Mouse (Mus musculus) urinary bladder, adult 18-20 months (tissue): ENCODE measurements around the gene Tgfb2.

ENCODE experiments used
- DNase-seq, 2 experiments: peaks; one replicate each; pipeline ENCODE4 v3.0.0; 2022; ENCODE audit warnings: low spot score in 2 of 2, mixed read lengths in 2 of 2

Gene Tgfb2

GRCm38 (mm10) chr1:186702391-186703255 lies 3.2 kb downstream of the Tgfb2 start:
- peak in 1 of 2 experiments; percentile 5 for DNase-seq

GRCm38 (mm10) chr1:186701206-186701905 lies 4.4 kb downstream of the Tgfb2 start:
- DNase-seq, result no peak

GRCm38 (mm10) chr1:186700496-186700895 lies 5.3 kb downstream of the Tgfb2 start:
- DNase-seq, result no peak

GRCm38 (mm10) chr1:186698583-186699338 lies 7.0 kb downstream of the Tgfb2 start:
- no peak for DNase-seq

GRCm38 (mm10) chr1:186696231-186696630 lies 9.6 kb downstream of the Tgfb2 start:
- no peak for DNase-seq

- DNase-seq, result peak in 1 of 2 experiments; percentile 17
These were observed 10.4 kb downstream of the Tgfb2 start for GRCm38 (mm10) chr1:186695361-186695760.

GRCm38 (mm10) chr1:186692370-186692769 lies 13.4 kb downstream of the Tgfb2 start:
- DNase-seq, result no peak

GRCm38 (mm10) chr1:186691708-186692107 lies 14.1 kb downstream of the Tgfb2 start:
- DNase-seq, result no peak

GRCm38 (mm10) chr1:186684041-186684440 lies 21.7 kb downstream of the Tgfb2 start:
- no peak for DNase-seq

- no peak for DNase-seq
These were observed 23.2 kb downstream of the Tgfb2 start for GRCm38 (mm10) chr1:186682606-186683005.

- DNase-seq, result no peak
These were observed 28.2 kb downstream of the Tgfb2 start for GRCm38 (mm10) chr1:186677614-186678013.

GRCm38 (mm10) chr1:186676199-186676598 lies 29.6 kb downstream of the Tgfb2 start:
- no peak for DNase-seq

- DNase-seq, result no peak
These were observed 30.5 kb downstream of the Tgfb2 start for GRCm38 (mm10) chr1:186675263-186675662.

- no peak for DNase-seq
These were observed 31.2 kb downstream of the Tgfb2 start for GRCm38 (mm10) chr1:186674621-186675020.

GRCm38 (mm10) chr1:186673166-186673565 lies 32.6 kb downstream of the Tgfb2 start:
- no peak for DNase-seq

GRCm38 (mm10) chr1:186663412-186663811 lies 42.4 kb downstream of the Tgfb2 start:
- no peak for DNase-seq

- DNase-seq, result no peak
These were observed 42.8 kb downstream of the Tgfb2 start for GRCm38 (mm10) chr1:186662996-186663395.

- DNase-seq, result no peak
These were observed 44.4 kb downstream of the Tgfb2 start for GRCm38 (mm10) chr1:186661206-186661921.

- no peak for DNase-seq
These were observed 47.0 kb downstream of the Tgfb2 start for GRCm38 (mm10) chr1:186658783-186659182.

- no peak for DNase-seq
These were observed 48.1 kb downstream of the Tgfb2 start for GRCm38 (mm10) chr1:186657559-186658219.
